Mouse (Mus musculus) embryonic facial prominence, embryonic 12.5 days (tissue): Measurements from ENCODE around the gene Rrp8. TPM values are rescaled to one million over a fixed set of nuclear protein-coding genes. Genes with fewer than 3 reads are reported as not detected.

Experiments
- ATAC-seq: fragments of 200-750 bp; cut with Nextera tagmentation; 2 replicates; pipeline ENCODE4 v1.8.0; 2017; ENCODE audit not compliant: insufficient number of reproducible peaks, insufficient read depth, low FRiP score, low TSS enrichment
- H3K27ac ChIP-seq: fragments of 300-500 bp; sonication (generic); 2 replicates; pipeline ENCODE4 v1.5.1; 2016; ENCODE audit warnings: mild to moderate bottlenecking
- H3K27me3 ChIP-seq: fragments of 300-500 bp; sonication (generic); 2 replicates; pipeline ENCODE4 v1.6.1; 2016; ENCODE audit warnings: mild to moderate bottlenecking, moderate library complexity
- H3K36me3 ChIP-seq: fragments of 300-500 bp; sonication (generic); 2 replicates; pipeline ENCODE4 v1.6.1; 2016; ENCODE audit warnings: mild to moderate bottlenecking
- H3K4me1 ChIP-seq: fragments of 300-500 bp; sonication (generic); 2 replicates; pipeline ENCODE4 v1.6.1; 2016
- H3K4me2 ChIP-seq: fragments of 300-500 bp; sonication (generic); replicated peaks from 2 replicates; pipeline ENCODE4 v1.6.1; 2016; ENCODE audit warnings: mild to moderate bottlenecking, moderate library complexity
- H3K4me3 ChIP-seq: fragments of 300-500 bp; sonication (generic); 2 replicates; pipeline ENCODE4 v1.5.1; 2016; ENCODE audit warnings: mild to moderate bottlenecking
- H3K9ac ChIP-seq: fragments of 300-500 bp; sonication (generic); 2 replicates; pipeline ENCODE4 v1.6.1; 2016; ENCODE audit warnings: mild to moderate bottlenecking, moderate library complexity
- H3K9me3 ChIP-seq: fragments of 300-500 bp; sonication (generic); 2 replicates; pipeline ENCODE4 v1.6.1; 2016; ENCODE audit warnings: mild to moderate bottlenecking, moderate library complexity
- WGBS: fragments of 180-500 bp; shearing (Covaris S2); methylation state at CpG from one replicate; pipeline ENCODE4 v1.1.7; 2016; 5-methylcytosine and 5-hydroxymethylcytosine counted together
- polyA plus RNA-seq: library from polyadenylated mRNA; unstranded; fragments of >200 nt; fragmentation: Nextera tagmentation; extraction: Ambion mirVana; gene quantifications from 2 replicates; pipeline ENCODE4 v1.2.1, GENCODE M21; 2016

The Rrp8 gene
- polyA plus RNA-seq, 1 experiment from 2014 or later = 46.1 TPM

- Histone ChIP-seq H3K4me3 (no peak overlapping the region), H3K27ac (no peak overlapping the region), H3K4me2 (no peak overlapping the region), H3K9me3 (no peaks in the 10 kb centered on the region), H3K27me3 (no peaks in the 10 kb centered on the region), H3K36me3 (peaks cover 54% of the 10 kb centered on the region), H3K9ac (no peak overlapping the region), H3K4me1 (peaks cover 20% of the 10 kb centered on the region)
- 95% methylated on average over 11 of the region's 11 CpGs for WGBS
- ATAC-seq = no peak
Observed at GRCm38 (mm10) chr7:105733836-105734235, 3.3 kb downstream of the Rrp8 start.

DNA sequence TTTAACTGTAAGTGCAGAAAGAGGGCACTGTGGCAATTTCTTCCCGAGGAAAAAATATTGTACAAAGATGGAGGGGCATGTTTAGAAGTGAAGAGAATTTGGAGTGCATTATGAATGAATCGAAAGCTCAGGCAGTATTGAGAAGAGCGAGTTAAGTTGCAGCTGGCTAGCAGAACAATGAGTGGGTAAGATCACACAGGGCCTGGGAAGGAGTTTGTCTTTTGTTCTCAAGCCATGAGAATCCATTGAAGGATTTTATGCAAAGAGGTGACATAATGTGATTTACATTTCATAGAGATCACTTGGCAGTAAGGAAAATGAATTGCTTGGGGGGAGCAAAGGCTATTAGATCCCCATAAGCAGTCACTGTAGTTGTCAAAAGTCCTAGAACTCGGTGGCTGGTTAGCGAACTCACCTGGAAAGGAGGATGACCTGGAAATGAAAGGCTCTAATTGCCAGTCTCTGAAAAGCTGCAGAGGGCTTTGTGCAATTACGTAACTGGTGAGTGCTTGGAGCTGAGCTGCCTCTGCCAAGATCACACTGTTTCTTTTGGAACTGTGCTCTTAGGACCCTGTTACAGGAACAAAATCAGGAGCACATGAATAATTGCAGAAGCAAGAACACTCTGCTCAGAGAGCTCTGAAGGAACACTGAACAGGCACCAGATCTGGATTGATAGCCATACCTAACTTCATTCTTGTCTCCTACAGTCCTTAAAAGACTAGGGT is 8.3 kb downstream of the Rrp8 start:
- no peak overlapping the region for H3K9ac ChIP-seq
- no peaks in the 10 kb centered on the region for H3K4me1 ChIP-seq
- 0 out of 2 replicates have a peak overlapping the region, but pooled peaks have one; percentile 6 for H3K27ac ChIP-seq
- no peaks in the 10 kb centered on the region for H3K9me3 ChIP-seq
- H3K27me3 ChIP-seq = no peaks in the 10 kb centered on the region
- peaks cover 47% of the 10 kb centered on the region for H3K36me3 ChIP-seq
- H3K4me2 ChIP-seq = no peak overlapping the region
- 85% methylated on average over 6 of the region's 6 CpGs for WGBS
- ATAC-seq = no peak
- no peak overlapping the region for H3K4me3 ChIP-seq

GRCm38 (mm10) chr7:105726980-105727325 is 10.2 kb downstream of the Rrp8 start:
- WGBS = 89% methylated on average over 4 of the region's 4 CpGs

GRCm38 (mm10) chr7:105726144-105726979 is 10.8 kb downstream of the Rrp8 start:
- no peak overlapping the region for H3K4me2 ChIP-seq
- ATAC-seq = peak; percentile 64
- no peak overlapping the region for H3K27ac ChIP-seq
- H3K9ac ChIP-seq = no peak overlapping the region
- H3K36me3 ChIP-seq = peaks cover 22% of the 10 kb centered on the region
- no peaks in the 10 kb centered on the region for H3K27me3 ChIP-seq
- H3K4me3 ChIP-seq = no peak overlapping the region
- WGBS = 81% methylated on average over 4 of the region's 4 CpGs
- H3K9me3 ChIP-seq = no peaks in the 10 kb centered on the region
- H3K4me1 ChIP-seq = no peaks in the 10 kb centered on the region

More at GRCm38 (mm10) chr7:105726980-105727325, 10.2 kb downstream of the Rrp8 start:
- Histone ChIP-seq H3K4me1 (no peaks in the 10 kb centered on the region), H3K4me3 (no peak overlapping the region), H3K9me3 (no peaks in the 10 kb centered on the region), H3K4me2 (no peak overlapping the region), H3K27ac (no peak overlapping the region), H3K9ac (no peak overlapping the region), H3K36me3 (peaks cover 28% of the 10 kb centered on the region), H3K27me3 (no peaks in the 10 kb centered on the region)
- no peak for ATAC-seq

- Histone ChIP-seq H3K9ac (no peak overlapping the region), H3K4me3 (no peak overlapping the region), H3K27me3 (no peaks in the 10 kb centered on the region), H3K4me1 (no peaks in the 10 kb centered on the region), H3K9me3 (no peaks in the 10 kb centered on the region), H3K4me2 (no peak overlapping the region), H3K27ac (no peak overlapping the region), H3K36me3 (no peaks in the 10 kb centered on the region)
- no peak for ATAC-seq
- 77% methylated on average over 2 of the region's 2 CpGs for WGBS
Observed at GRCm38 (mm10) chr7:105721916-105722315, 15.3 kb downstream of the Rrp8 start.

DNA sequence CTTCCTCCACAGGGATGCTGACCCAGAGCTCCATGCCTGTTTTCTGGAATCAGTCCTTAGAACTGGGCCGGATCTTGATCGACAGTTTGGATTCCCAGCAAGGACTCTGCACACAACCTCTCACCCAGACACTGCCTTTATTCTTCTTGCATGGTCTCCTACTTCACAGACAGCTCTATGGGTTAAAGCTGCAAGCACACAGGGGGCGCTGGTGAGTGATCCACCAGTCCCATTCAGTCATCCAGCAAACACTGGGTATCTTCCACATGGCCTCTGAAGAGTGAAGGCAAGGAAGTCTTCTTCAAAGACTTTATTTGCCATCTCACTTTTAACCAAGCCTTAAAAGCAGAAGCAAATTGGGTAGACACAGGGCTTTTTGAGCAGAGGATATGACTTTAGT is 21.8 kb downstream of the Rrp8 start:
- 58% methylated on average over 3 of the region's 3 CpGs for WGBS
- no peak overlapping the region for H3K4me2 ChIP-seq
- no peaks in the 10 kb centered on the region for H3K36me3 ChIP-seq
- H3K4me3 ChIP-seq = no peak overlapping the region
- no peak for ATAC-seq
- H3K27me3 ChIP-seq = no peaks in the 10 kb centered on the region
- H3K9me3 ChIP-seq = no peaks in the 10 kb centered on the region
- H3K27ac ChIP-seq = no peak overlapping the region
- no peak overlapping the region for H3K9ac ChIP-seq
- H3K4me1 ChIP-seq = no peaks in the 10 kb centered on the region

DNA sequence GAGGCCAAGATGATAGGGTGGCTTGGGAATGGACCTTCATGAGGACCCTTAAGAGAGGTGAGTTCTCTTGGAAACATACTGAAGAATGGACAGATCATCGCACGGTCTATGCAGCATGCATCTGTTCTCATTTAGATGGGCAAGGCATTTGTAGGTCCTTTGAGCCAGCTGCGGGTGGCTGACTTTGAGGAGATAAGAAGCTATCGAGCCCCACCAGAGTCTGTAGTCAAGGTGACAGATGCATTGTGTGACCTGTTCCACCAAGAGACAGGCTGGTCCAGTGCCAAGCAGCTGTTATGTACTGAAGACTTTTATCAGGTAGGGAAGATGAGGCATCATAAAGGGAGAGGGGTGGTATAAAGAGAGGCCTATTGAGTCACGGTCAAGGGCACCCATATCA is 28.5 kb downstream of the Rrp8 start:
- no peak for ATAC-seq
- H3K4me3 ChIP-seq = no peak overlapping the region
- H3K9me3 ChIP-seq = no peaks in the 10 kb centered on the region
- H3K27me3 ChIP-seq = no peaks in the 10 kb centered on the region
- no peak overlapping the region for H3K27ac ChIP-seq
- H3K36me3 ChIP-seq = no peaks in the 10 kb centered on the region
- H3K9ac ChIP-seq = no peak overlapping the region
- WGBS = 91% methylated on average over 5 of the region's 5 CpGs
- no peaks in the 10 kb centered on the region for H3K4me1 ChIP-seq
- H3K4me2 ChIP-seq = no peak overlapping the region

DNA sequence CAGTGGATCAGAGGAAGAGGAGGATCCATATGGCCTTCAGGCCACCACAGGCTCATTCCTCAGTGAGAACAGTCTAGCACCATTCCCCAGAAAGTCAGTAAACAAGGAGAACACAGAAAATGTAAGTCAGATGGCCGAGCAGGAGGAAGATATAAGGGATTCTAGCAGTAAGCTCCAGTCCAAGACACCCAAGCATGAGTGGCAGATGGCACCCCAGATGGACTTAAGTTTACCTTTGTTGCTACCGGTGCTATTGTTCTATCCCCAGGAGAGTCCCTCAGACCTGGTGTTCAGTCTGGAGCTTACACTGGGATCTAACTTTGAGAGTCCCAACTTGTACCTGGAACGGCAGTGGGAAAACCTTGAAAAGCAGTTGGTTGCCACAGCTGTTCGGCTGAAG is 33.4 kb downstream of the Rrp8 start:
- Histone ChIP-seq H3K9me3 (no peaks in the 10 kb centered on the region), H3K36me3 (no peaks in the 10 kb centered on the region), H3K9ac (no peak overlapping the region), H3K27me3 (no peaks in the 10 kb centered on the region), H3K27ac (no peak overlapping the region), H3K4me1 (no peaks in the 10 kb centered on the region), H3K4me2 (no peak overlapping the region), H3K4me3 (no peak overlapping the region)
- no peak for ATAC-seq
- 86% methylated on average over 4 of the region's 4 CpGs for WGBS

- no peak for ATAC-seq
- 83% methylated on average over 16 of the region's 16 CpGs for WGBS
- no peak overlapping the region for H3K4me3 ChIP-seq
- H3K27ac ChIP-seq = no peak overlapping the region
- H3K36me3 ChIP-seq = no peaks in the 10 kb centered on the region
- H3K27me3 ChIP-seq = no peaks in the 10 kb centered on the region
- no peaks in the 10 kb centered on the region for H3K9me3 ChIP-seq
- H3K4me2 ChIP-seq = no peak overlapping the region
- H3K4me1 ChIP-seq = no peaks in the 10 kb centered on the region
- no peak overlapping the region for H3K9ac ChIP-seq
Observed at GRCm38 (mm10) chr7:105703184-105703583, 34.0 kb downstream of the Rrp8 start.

- no peaks in the 10 kb centered on the region for H3K36me3 ChIP-seq
- no peak overlapping the region for H3K9ac ChIP-seq
- WGBS = 76% methylated on average over 1 of the region's 1 CpGs
- H3K9me3 ChIP-seq = no peaks in the 10 kb centered on the region
- no peak overlapping the region for H3K27ac ChIP-seq
- no peaks in the 10 kb centered on the region for H3K4me1 ChIP-seq
- ATAC-seq = no peak
- no peak overlapping the region for H3K4me3 ChIP-seq
- no peaks in the 10 kb centered on the region for H3K27me3 ChIP-seq
- no peak overlapping the region for H3K4me2 ChIP-seq
Observed at GRCm38 (mm10) chr7:105690875-105691274, 46.3 kb downstream of the Rrp8 start.

GRCm38 (mm10) chr7:105685541-105686197 is 51.5 kb downstream of the Rrp8 start:
- H3K9ac ChIP-seq = no peak overlapping the region
- H3K27me3 ChIP-seq = no peaks in the 10 kb centered on the region
- H3K4me1 ChIP-seq = peaks cover 2% of the 10 kb centered on the region; the same call in 1 of the 2 replicates
- no peak overlapping the region for H3K4me3 ChIP-seq
- peak; percentile 72; the same call in 1 of the 2 replicates for ATAC-seq
- H3K27ac ChIP-seq = no peak overlapping the region
- peak overlapping the region; percentile 39 for H3K4me2 ChIP-seq
- 15% methylated on average over 13 of the region's 13 CpGs for WGBS
- H3K36me3 ChIP-seq = no peaks in the 10 kb centered on the region
- no peaks in the 10 kb centered on the region for H3K9me3 ChIP-seq
